Mouse (Mus musculus): ENCODE results near the gene Zbtb38.

DNA sequence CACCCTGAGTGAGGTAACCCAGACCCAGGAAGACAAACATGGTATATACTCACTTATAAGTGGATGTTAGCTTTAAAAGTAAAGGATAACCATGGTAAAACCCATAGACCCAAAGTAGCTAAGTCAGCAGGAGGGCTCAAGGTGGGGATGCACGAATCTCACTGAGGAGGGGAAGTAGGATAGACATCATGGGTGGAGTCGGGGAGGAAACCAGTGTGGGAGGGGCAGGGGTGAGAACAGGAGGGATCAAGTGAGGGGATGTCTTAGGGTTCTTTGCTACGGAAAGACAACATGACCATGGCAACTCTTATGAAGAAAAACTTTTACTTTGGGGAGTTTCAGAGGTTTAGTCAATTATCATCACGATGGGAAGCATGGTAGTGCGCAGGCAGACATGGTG, 74.0 kb downstream of the Zbtb38 start:
- TF ChIP-seq CTCF (IDR thresholded peaks at IDR 0.05; ENCODE audit: low read depth, low read length) = no peak
- no peak for TF ChIP-seq POLR2A (IDR thresholded peaks at IDR 0.05; ENCODE audit: borderline replicate concordance, low read depth, low read length)
